Mouse (Mus musculus): ENCODE results near the gene Fbxw21. TPM values are rescaled to one million over a fixed set of nuclear protein-coding genes. Genes with fewer than 3 reads are reported as not detected.
"Not testable (repeated sequence)": the region's sequence is repeated elsewhere in the genome, so short reads cannot be mapped to it uniquely, and the experiment has no call there.

The Fbxw21 gene
- polyA plus RNA-seq (2011; ENCODE audit: insufficient read depth, insufficient read length, low read depth, missing spikeins), result not detected in 2 replicates

DNA sequence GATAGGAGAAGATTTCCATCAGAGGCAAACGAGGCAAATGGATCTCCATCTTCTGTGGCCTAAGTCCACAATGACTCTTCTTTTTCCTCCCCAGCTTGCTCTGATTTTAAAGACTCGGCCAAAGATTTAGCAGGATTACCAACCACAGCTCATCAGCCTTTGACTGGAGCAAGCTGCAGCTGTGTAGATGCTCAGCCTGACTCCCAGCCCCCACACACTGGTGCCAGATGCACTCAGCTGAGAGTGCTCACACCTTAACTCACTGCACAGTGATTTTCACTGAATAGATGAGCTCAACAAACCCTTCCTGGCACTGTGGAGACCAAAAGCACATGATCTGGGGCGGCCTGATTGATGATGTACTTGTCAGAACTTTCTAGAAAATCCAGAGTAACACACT lies at the start of gene Fbxw21:
TSS of gene Fbxw21 (minus strand) at position 101 of the 400 bp plus-strand sequence.
- Histone ChIP-seq H3K36me3 (ENCODE audit: control insufficient read depth, insufficient read depth, low read length, poor library complexity, severe bottlenecking) (no peaks in the 10 kb centered on the region), H3K4me1 (ENCODE audit: control insufficient read depth, insufficient read depth, low read length) (no peaks in the 10 kb centered on the region), H3K9me3 (replicated peaks; ENCODE audit: control insufficient read depth, insufficient read depth, low read length, poor library complexity, severe bottlenecking) (no peaks in the 10 kb centered on the region), H3K4me3 (ENCODE audit: low read depth, low read length) (no peak within 1 kb of the TSS), H3K27ac (ENCODE audit: insufficient read depth, low read length) (no peak within 1 kb of the TSS), H3K9ac (ENCODE audit: low read depth, poor library complexity, severe bottlenecking) (no peak within 1 kb of the TSS), H3K27me3 (ENCODE audit: control insufficient read depth, insufficient read depth, low read length, poor library complexity, severe bottlenecking) (no peaks in the 10 kb centered on the region)
- TF ChIP-seq EP300 (IDR thresholded peaks at IDR 0.05; ENCODE audit: insufficient read depth, low read depth, low read length) (no peak), POLR2A (IDR thresholded peaks at IDR 0.05; ENCODE audit: insufficient read depth, low read length) (no peak), CTCF (IDR thresholded peaks at IDR 0.05; ENCODE audit: low read depth, low read length) (no peak)

DNA sequence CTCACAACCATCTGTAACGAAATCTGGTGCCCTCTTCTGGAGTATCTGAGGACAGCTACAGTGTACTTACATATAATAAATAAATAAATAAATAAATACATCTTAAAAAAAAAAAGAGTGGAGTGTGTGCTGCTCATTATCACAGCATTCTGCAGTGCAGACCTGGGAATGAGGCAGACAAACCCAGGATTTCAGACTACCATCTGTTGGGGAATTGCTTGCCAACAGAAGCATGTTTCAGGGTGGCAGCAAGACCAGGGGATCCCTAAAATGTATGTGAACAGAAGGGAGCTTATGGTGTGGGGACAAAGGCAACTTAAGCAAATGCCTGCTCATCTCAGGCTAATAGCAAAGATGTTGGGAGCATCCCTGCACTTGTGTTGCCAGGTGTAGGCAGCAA lies 39.5 kb upstream of the Fbxw21 start:
- H3K9me3 ChIP-seq (replicated peaks; ENCODE audit: control insufficient read depth, insufficient read depth, low read length, poor library complexity, severe bottlenecking); H3K27ac ChIP-seq (ENCODE audit: insufficient read depth, low read length): not testable (repeated sequence)

DNA sequence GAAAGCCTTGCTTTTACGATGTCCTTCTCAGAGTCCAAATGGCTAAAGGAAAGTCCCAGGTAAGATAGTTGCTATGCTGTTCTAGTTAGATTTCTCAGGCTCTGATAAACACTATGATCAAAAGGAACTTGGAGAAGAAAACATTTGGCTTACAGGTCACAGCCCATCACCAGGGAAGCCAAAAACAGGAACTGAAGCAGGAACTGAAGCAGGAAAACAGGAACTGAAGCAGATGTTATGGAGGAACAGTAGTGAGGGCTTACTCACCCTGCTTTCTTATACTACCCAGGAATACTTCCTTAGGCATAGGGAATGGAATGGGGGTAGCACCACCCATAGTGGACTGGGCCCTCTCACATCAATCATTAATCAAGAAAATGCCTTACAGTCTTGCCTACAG lies 38.5 kb upstream of the Fbxw21 start:
- H3K9me3 ChIP-seq (replicated peaks; ENCODE audit: control insufficient read depth, insufficient read depth, low read length, poor library complexity, severe bottlenecking), result no peaks in the 10 kb centered on the region
- no peak for TF ChIP-seq CTCF (IDR thresholded peaks at IDR 0.05; ENCODE audit: low read depth, low read length)
- no peak for TF ChIP-seq EP300 (IDR thresholded peaks at IDR 0.05; ENCODE audit: insufficient read depth, low read depth, low read length)
- no peak for TF ChIP-seq POLR2A (IDR thresholded peaks at IDR 0.05; ENCODE audit: insufficient read depth, low read length)
- no peak overlapping the region for H3K4me3 ChIP-seq (ENCODE audit: low read depth, low read length)
- no peaks in the 10 kb centered on the region for H3K27me3 ChIP-seq (ENCODE audit: control insufficient read depth, insufficient read depth, low read length, poor library complexity, severe bottlenecking)
- H3K27ac ChIP-seq (ENCODE audit: insufficient read depth, low read length), result no peak overlapping the region
- H3K4me1 ChIP-seq (ENCODE audit: control insufficient read depth, insufficient read depth, low read length), result no peaks in the 10 kb centered on the region
- no peak overlapping the region for H3K9ac ChIP-seq (ENCODE audit: low read depth, poor library complexity, severe bottlenecking)
- no peaks in the 10 kb centered on the region for H3K36me3 ChIP-seq (ENCODE audit: control insufficient read depth, insufficient read depth, low read length, poor library complexity, severe bottlenecking)

More for the DNA sequence above, 39.5 kb upstream of the Fbxw21 start:
- H3K36me3 ChIP-seq (ENCODE audit: control insufficient read depth, insufficient read depth, low read length, poor library complexity, severe bottlenecking); H3K9ac ChIP-seq (ENCODE audit: low read depth, poor library complexity, severe bottlenecking); H3K27me3 ChIP-seq (ENCODE audit: control insufficient read depth, insufficient read depth, low read length, poor library complexity, severe bottlenecking); H3K4me3 ChIP-seq (ENCODE audit: low read depth, low read length); H3K4me1 ChIP-seq (ENCODE audit: control insufficient read depth, insufficient read depth, low read length): not testable (repeated sequence)

DNA sequence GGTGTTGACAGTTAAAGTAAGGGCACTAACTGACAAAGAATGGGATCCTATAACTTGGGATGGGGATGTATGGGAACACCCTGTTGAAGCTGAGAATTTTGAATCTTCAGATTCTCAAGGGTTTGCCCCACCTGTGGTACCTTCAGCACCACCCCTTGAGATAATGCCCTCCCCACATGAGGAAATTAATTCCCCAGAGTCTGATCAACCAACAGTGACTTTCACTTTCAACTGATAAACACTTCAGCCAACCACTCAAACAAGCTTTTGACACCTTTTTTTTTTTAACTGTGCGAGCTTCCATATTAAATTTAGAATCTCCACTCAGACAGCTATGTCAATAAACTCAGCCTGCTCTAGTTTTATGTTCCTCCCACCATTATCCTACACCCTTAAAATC lies 37.5 kb upstream of the Fbxw21 start:
- no peaks in the 10 kb centered on the region for H3K4me1 ChIP-seq (ENCODE audit: control insufficient read depth, insufficient read depth, low read length)
- no peak for TF ChIP-seq CTCF (IDR thresholded peaks at IDR 0.05; ENCODE audit: low read depth, low read length)
- TF ChIP-seq EP300 (IDR thresholded peaks at IDR 0.05; ENCODE audit: insufficient read depth, low read depth, low read length), result no peak
- TF ChIP-seq POLR2A (IDR thresholded peaks at IDR 0.05; ENCODE audit: insufficient read depth, low read length), result no peak
- no peaks in the 10 kb centered on the region for H3K36me3 ChIP-seq (ENCODE audit: control insufficient read depth, insufficient read depth, low read length, poor library complexity, severe bottlenecking)
- H3K27me3 ChIP-seq (ENCODE audit: control insufficient read depth, insufficient read depth, low read length, poor library complexity, severe bottlenecking), result no peaks in the 10 kb centered on the region
- H3K27ac ChIP-seq (ENCODE audit: insufficient read depth, low read length), result no peak overlapping the region
- no peaks in the 10 kb centered on the region for H3K9me3 ChIP-seq (replicated peaks; ENCODE audit: control insufficient read depth, insufficient read depth, low read length, poor library complexity, severe bottlenecking)
- no peak overlapping the region for H3K9ac ChIP-seq (ENCODE audit: low read depth, poor library complexity, severe bottlenecking)
- no peak overlapping the region for H3K4me3 ChIP-seq (ENCODE audit: low read depth, low read length)

DNA sequence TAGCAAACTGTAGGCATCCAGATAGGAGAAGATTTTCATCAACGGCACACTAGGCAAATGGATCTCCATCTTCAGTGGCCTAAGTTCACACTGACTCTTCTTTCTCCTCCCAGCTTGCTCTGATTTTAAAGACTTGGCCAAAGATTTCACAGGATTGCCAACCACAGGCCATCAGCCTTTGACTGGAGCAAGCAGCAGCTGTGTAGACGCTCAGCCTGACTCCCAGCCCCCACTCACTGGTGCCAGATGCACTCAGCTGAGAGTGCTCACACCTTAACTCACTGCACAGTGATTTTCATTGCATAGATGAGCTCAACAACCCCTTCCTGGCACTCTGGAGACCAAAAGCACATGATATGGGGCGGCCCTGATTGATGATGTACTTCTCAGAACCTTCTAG lies 34.0 kb upstream of the Fbxw21 start, which contains the start of gene Fbxw13:
TSS of gene Fbxw13 (minus strand) at position 101 of the 400 bp plus-strand sequence.
- H3K9ac ChIP-seq (ENCODE audit: low read depth, poor library complexity, severe bottlenecking); H3K9me3 ChIP-seq (replicated peaks; ENCODE audit: control insufficient read depth, insufficient read depth, low read length, poor library complexity, severe bottlenecking); H3K4me1 ChIP-seq (ENCODE audit: control insufficient read depth, insufficient read depth, low read length); H3K27ac ChIP-seq (ENCODE audit: insufficient read depth, low read length); H3K27me3 ChIP-seq (ENCODE audit: control insufficient read depth, insufficient read depth, low read length, poor library complexity, severe bottlenecking); H3K36me3 ChIP-seq (ENCODE audit: control insufficient read depth, insufficient read depth, low read length, poor library complexity, severe bottlenecking); H3K4me3 ChIP-seq (ENCODE audit: low read depth, low read length): not testable (repeated sequence)

DNA sequence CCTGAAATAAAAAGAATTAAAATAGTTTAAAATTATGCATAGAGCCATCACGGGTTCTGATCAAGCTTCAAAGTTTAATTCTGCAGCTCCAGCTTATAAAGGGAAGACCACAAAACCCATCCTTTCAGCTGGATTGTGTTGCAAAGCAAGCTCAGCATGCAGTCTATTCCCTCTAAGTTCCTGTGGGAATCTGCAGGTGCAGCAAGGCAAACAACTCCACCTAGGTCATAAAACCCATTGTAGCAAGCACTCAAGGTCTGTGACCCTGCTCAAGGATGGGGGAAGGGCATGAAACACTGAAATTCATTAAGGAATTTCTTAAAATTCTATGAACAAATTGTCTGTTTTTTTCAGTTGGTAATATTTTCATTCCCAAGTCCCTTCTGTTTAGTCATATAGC lies 15.4 kb upstream of the Fbxw21 start:
- no peaks in the 10 kb centered on the region for H3K4me1 ChIP-seq (ENCODE audit: control insufficient read depth, insufficient read depth, low read length)
- H3K27ac ChIP-seq (ENCODE audit: insufficient read depth, low read length), result no peak overlapping the region
- H3K9ac ChIP-seq (ENCODE audit: low read depth, poor library complexity, severe bottlenecking), result no peak overlapping the region
- H3K36me3 ChIP-seq (ENCODE audit: control insufficient read depth, insufficient read depth, low read length, poor library complexity, severe bottlenecking), result no peaks in the 10 kb centered on the region
- no peaks in the 10 kb centered on the region for H3K27me3 ChIP-seq (ENCODE audit: control insufficient read depth, insufficient read depth, low read length, poor library complexity, severe bottlenecking)
- TF ChIP-seq EP300 (IDR thresholded peaks at IDR 0.05; ENCODE audit: insufficient read depth, low read depth, low read length) (peak; percentile 63; the same call in 1 of the 2 replicates), CTCF (IDR thresholded peaks at IDR 0.05; ENCODE audit: low read depth, low read length) (no peak), POLR2A (IDR thresholded peaks at IDR 0.05; ENCODE audit: insufficient read depth, low read length) (no peak)
- peaks cover 8% of the 10 kb centered on the region for H3K9me3 ChIP-seq (replicated peaks; ENCODE audit: control insufficient read depth, insufficient read depth, low read length, poor library complexity, severe bottlenecking)
- no peak overlapping the region for H3K4me3 ChIP-seq (ENCODE audit: low read depth, low read length)
